Mouse (Mus musculus): ENCODE results near the gene Prkca. TPM values are rescaled to one million over a fixed set of nuclear protein-coding genes. Genes with fewer than 3 reads are reported as not detected.

Gene Prkca
- total and polyA plus RNA-seq, 3 experiments: 11.6 to 33.4 (median 32.2) TPM

GRCm38 (mm10) chr11:108221124-108221835 lies 122.4 kb downstream of the Prkca start:
- Histone ChIP-seq H3K27me3 (ENCODE audit: control insufficient read depth, insufficient read depth, low read length) (no peaks in the 10 kb centered on the region), H3K9ac (ENCODE audit: low read depth, low read length) (no peak overlapping the region), H3K27ac (no peak overlapping the region), H3K4me1 (ENCODE audit: control insufficient read depth, insufficient read depth, low read length) (peaks cover 5% of the 10 kb centered on the region), H3K36me3 (ENCODE audit: control insufficient read depth, insufficient read depth, low read length) (no peaks in the 10 kb centered on the region), H3K4me3 (no peak overlapping the region), H3K79me2 (replicated peaks; ENCODE audit: control insufficient read depth, insufficient read depth, low read length) (no peaks in the 10 kb centered on the region)
- TF ChIP-seq POLR2A (IDR thresholded peaks at IDR 0.05; ENCODE audit: insufficient read depth, low read depth, low read length): no peak
- intact Hi-C loops (cut with DNase I): no loop called here
- WGBS: 72% methylated on average over 13 of the region's 13 CpGs
- no peak for DNase-seq

GRCm38 (mm10) chr11:108220605-108221004 lies 123.1 kb downstream of the Prkca start:
- no peak overlapping the region for H3K4me3 ChIP-seq
- no peak overlapping the region for H3K9ac ChIP-seq (ENCODE audit: low read depth, low read length)
- H3K4me1 ChIP-seq (ENCODE audit: control insufficient read depth, insufficient read depth, low read length): peaks cover 8% of the 10 kb centered on the region
- H3K27me3 ChIP-seq (ENCODE audit: control insufficient read depth, insufficient read depth, low read length): no peaks in the 10 kb centered on the region
- intact Hi-C loops (cut with DNase I): no loop called here
- WGBS: 89% methylated on average over 5 of the region's 5 CpGs
- no peaks in the 10 kb centered on the region for H3K36me3 ChIP-seq (ENCODE audit: control insufficient read depth, insufficient read depth, low read length)
- H3K27ac ChIP-seq: no peak overlapping the region
- TF ChIP-seq EP300 (IDR thresholded peaks at IDR 0.05; ENCODE audit: insufficient read depth, low read depth, low read length): no peak
- no peak for TF ChIP-seq CTCF (IDR thresholded peaks at IDR 0.05)
- no peak for TF ChIP-seq POLR2A (IDR thresholded peaks at IDR 0.05; ENCODE audit: insufficient read depth, low read depth, low read length)
- no peaks in the 10 kb centered on the region for H3K79me2 ChIP-seq (replicated peaks; ENCODE audit: control insufficient read depth, insufficient read depth, low read length)
- DNase-seq: no peak

DNA sequence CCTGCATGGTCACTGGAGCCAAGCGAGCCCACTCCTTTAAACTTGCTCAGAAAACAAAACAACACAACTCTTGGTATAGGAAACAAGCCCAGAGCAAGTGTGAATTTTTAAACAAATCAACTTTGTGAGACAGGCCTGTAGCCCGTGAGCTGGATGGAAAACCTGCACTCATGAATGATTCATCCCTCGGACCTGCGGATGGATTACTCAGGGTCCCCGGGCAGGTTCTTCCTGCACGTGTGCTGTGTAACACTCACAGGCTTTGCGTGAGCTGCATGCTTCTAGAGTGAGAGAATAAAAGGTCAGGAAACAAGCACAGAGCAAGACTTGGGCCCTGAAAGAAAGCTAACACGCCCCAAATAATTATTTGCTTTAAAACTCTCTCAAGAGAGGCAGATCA lies 126.7 kb downstream of the Prkca start:
- no peak for TF ChIP-seq POLR2A (IDR thresholded peaks at IDR 0.05; ENCODE audit: insufficient read depth, low read depth, low read length)
- no peak for TF ChIP-seq CTCF (IDR thresholded peaks at IDR 0.05)
- no peak for TF ChIP-seq EP300 (IDR thresholded peaks at IDR 0.05; ENCODE audit: insufficient read depth, low read depth, low read length)
- DNase-seq: no peak
- H3K79me2 ChIP-seq (replicated peaks; ENCODE audit: control insufficient read depth, insufficient read depth, low read length): no peaks in the 10 kb centered on the region
- intact Hi-C loops (cut with DNase I): no loop called here
- no peak overlapping the region for H3K4me3 ChIP-seq
- 74% methylated on average over 8 of the region's 8 CpGs for WGBS
- H3K27ac ChIP-seq: no peak overlapping the region
- peaks cover 8% of the 10 kb centered on the region for H3K4me1 ChIP-seq (ENCODE audit: control insufficient read depth, insufficient read depth, low read length)
- no peaks in the 10 kb centered on the region for H3K27me3 ChIP-seq (ENCODE audit: control insufficient read depth, insufficient read depth, low read length)
- H3K9ac ChIP-seq (ENCODE audit: low read depth, low read length): no peak overlapping the region
- H3K36me3 ChIP-seq (ENCODE audit: control insufficient read depth, insufficient read depth, low read length): no peaks in the 10 kb centered on the region

DNA sequence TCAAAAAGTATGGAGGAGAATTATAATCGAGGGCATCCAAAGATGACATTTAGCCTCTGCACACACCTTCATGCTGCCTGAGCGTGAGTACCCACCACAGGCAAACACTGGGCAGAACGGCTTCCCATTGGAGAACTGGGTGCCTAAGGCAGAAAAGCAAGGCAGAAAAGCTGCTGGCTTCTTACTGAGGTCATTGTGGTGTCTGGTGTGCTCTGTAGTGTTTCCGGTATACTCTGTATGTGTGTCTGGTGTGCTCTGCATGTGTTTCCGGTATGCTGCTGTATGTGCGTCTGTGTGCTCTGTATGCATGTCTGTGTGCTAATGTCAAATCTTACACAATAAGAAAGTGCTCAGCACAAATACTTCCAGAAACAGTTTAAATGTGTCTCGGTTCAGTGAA lies 127.7 kb downstream of the Prkca start:
- no peak overlapping the region for H3K9ac ChIP-seq (ENCODE audit: low read depth, low read length)
- H3K27me3 ChIP-seq (ENCODE audit: control insufficient read depth, insufficient read depth, low read length): no peaks in the 10 kb centered on the region
- H3K79me2 ChIP-seq (replicated peaks; ENCODE audit: control insufficient read depth, insufficient read depth, low read length): no peaks in the 10 kb centered on the region
- intact Hi-C loops (cut with DNase I): no loop called here
- no peak overlapping the region for H3K4me3 ChIP-seq
- H3K27ac ChIP-seq: peak overlapping the region; percentile 12; the same call in 1 of the 2 replicates
- no peak for DNase-seq
- H3K4me1 ChIP-seq (ENCODE audit: control insufficient read depth, insufficient read depth, low read length): peaks cover 8% of the 10 kb centered on the region
- TF ChIP-seq CTCF (IDR thresholded peaks at IDR 0.05): no peak
- no peak for TF ChIP-seq EP300 (IDR thresholded peaks at IDR 0.05; ENCODE audit: insufficient read depth, low read depth, low read length)
- TF ChIP-seq POLR2A (IDR thresholded peaks at IDR 0.05; ENCODE audit: insufficient read depth, low read depth, low read length): no peak
- WGBS: 86% methylated on average over 7 of the region's 7 CpGs
- no peaks in the 10 kb centered on the region for H3K36me3 ChIP-seq (ENCODE audit: control insufficient read depth, insufficient read depth, low read length)

DNA sequence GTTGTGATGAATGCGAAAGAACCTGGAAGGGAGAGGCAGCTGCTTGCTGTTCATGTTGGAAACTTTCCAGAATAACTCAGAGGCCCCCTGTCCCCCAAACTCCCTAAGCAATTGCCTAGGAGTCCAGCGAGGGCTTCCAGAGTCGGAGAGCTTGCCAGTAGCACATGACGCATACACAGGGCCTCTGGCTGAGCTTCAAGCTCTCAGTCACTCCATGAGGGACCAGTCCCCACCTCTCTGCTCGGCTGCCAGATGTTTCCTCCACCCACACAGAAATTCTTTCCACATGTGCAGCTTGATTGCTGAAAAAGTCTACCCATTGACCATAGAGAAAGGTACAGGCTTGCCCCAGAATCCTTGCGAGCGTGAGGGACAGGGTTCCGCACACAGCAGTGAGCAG lies 128.3 kb downstream of the Prkca start:
- peak overlapping the region; percentile 50; the same call in 1 of the 2 replicates for H3K27ac ChIP-seq
- intact Hi-C loops (cut with DNase I): no loop called here

GRCm38 (mm10) chr11:108214521-108215223 lies 129.1 kb downstream of the Prkca start:
- Histone ChIP-seq H3K9ac (ENCODE audit: low read depth, low read length) (no peak overlapping the region), H3K36me3 (ENCODE audit: control insufficient read depth, insufficient read depth, low read length) (no peaks in the 10 kb centered on the region), H3K4me3 (no peak overlapping the region; the same call in 1 of the 2 replicates), H3K4me1 (ENCODE audit: control insufficient read depth, insufficient read depth, low read length) (peaks cover 4% of the 10 kb centered on the region), H3K27ac (peak overlapping the region; percentile 50; the same call in 1 of the 2 replicates), H3K79me2 (replicated peaks; ENCODE audit: control insufficient read depth, insufficient read depth, low read length) (no peaks in the 10 kb centered on the region), H3K27me3 (ENCODE audit: control insufficient read depth, insufficient read depth, low read length) (no peaks in the 10 kb centered on the region)
- intact Hi-C loops (cut with DNase I): no loop called here
- TF ChIP-seq CTCF (IDR thresholded peaks at IDR 0.05) (no peak), EP300 (IDR thresholded peaks at IDR 0.05; ENCODE audit: insufficient read depth, low read depth, low read length) (no peak), POLR2A (IDR thresholded peaks at IDR 0.05; ENCODE audit: insufficient read depth, low read depth, low read length) (no peak)
- 71% methylated on average over 11 of the region's 11 CpGs for WGBS
- DNase-seq: no peak

More for the DNA sequence above, 128.3 kb downstream of the Prkca start:
- no peaks in the 10 kb centered on the region for H3K79me2 ChIP-seq (replicated peaks; ENCODE audit: control insufficient read depth, insufficient read depth, low read length)
- no peaks in the 10 kb centered on the region for H3K36me3 ChIP-seq (ENCODE audit: control insufficient read depth, insufficient read depth, low read length)
- no peak overlapping the region for H3K4me3 ChIP-seq
- peaks cover 4% of the 10 kb centered on the region for H3K4me1 ChIP-seq (ENCODE audit: control insufficient read depth, insufficient read depth, low read length)
- peak; percentile 81 to 87 for DNase-seq
- TF ChIP-seq POLR2A (IDR thresholded peaks at IDR 0.05; ENCODE audit: insufficient read depth, low read depth, low read length) (no peak), EP300 (IDR thresholded peaks at IDR 0.05; ENCODE audit: insufficient read depth, low read depth, low read length) (peak; percentile 75)
- WGBS: 20% methylated on average over 8 of the region's 8 CpGs
- H3K9ac ChIP-seq (ENCODE audit: low read depth, low read length): no peak overlapping the region
- no peaks in the 10 kb centered on the region for H3K27me3 ChIP-seq (ENCODE audit: control insufficient read depth, insufficient read depth, low read length)

Measured in heart, adult 2 months (tissue).